Mouse (Mus musculus) hindbrain, embryonic 13.5 days (tissue): Measurements from ENCODE around the gene Arhgap30. TPM values are rescaled to one million over a fixed set of nuclear protein-coding genes. Genes with fewer than 3 reads are reported as not detected.

Experiments used
- ATAC-seq: fragments of 200-750 bp; cut with Nextera tagmentation; 2 replicates; pipeline ENCODE4 v1.8.0; 2017; ENCODE audit warnings: moderate TSS enrichment; ENCODE audit not compliant: low FRiP score
- H3K27ac ChIP-seq: fragments of 300-500 bp; sonication (generic); 2 replicates; pipeline ENCODE4 v1.5.1; 2015; ENCODE audit warnings: inconsistent platforms, mild to moderate bottlenecking, moderate library complexity
- H3K27me3 ChIP-seq: fragments of 300-500 bp; sonication (generic); 2 replicates; pipeline ENCODE4 v1.6.1; 2015; ENCODE audit warnings: mild to moderate bottlenecking, inconsistent platforms
- H3K36me3 ChIP-seq: fragments of 300-500 bp; sonication (generic); 2 replicates; pipeline ENCODE4 v1.6.1; 2015; ENCODE audit warnings: mild to moderate bottlenecking, inconsistent platforms
- H3K4me1 ChIP-seq: fragments of 300-500 bp; sonication (generic); replicated peaks from 2 replicates; pipeline ENCODE4 v1.6.1; 2015; ENCODE audit warnings: inconsistent platforms
- H3K4me2 ChIP-seq: fragments of 300-500 bp; sonication (generic); 2 replicates; pipeline ENCODE4 v1.6.1; 2015; ENCODE audit warnings: inconsistent platforms, mild to moderate bottlenecking, moderate library complexity
- H3K4me3 ChIP-seq: fragments of 300-500 bp; sonication (generic); 2 replicates; pipeline ENCODE4 v1.5.1; 2015; ENCODE audit warnings: mild to moderate bottlenecking, inconsistent platforms
- H3K9ac ChIP-seq: fragments of 300-500 bp; sonication (generic); 2 replicates; pipeline ENCODE4 v1.6.1; 2015; ENCODE audit warnings: mild to moderate bottlenecking, inconsistent platforms
- H3K9me3 ChIP-seq: fragments of 300-500 bp; sonication (generic); 2 replicates; pipeline ENCODE4 v1.6.1; 2016; ENCODE audit warnings: inconsistent platforms
- whole genome bisulfite sequencing: fragments of 180-500 bp; shearing (Covaris S2); methylation state at CpG from one replicate; pipeline ENCODE4 v1.1.7; 2015; 5-methylcytosine and 5-hydroxymethylcytosine counted together
- polyA plus RNA-seq: library from polyadenylated mRNA; unstranded; fragments of >200 nt; fragmentation: Nextera tagmentation; extraction: Ambion mirVana; gene quantifications from 2 replicates; pipeline ENCODE4 v1.2.1, GENCODE M21; 2015

The Arhgap30 gene
- polyA plus RNA-seq, 1 experiment from 2014 or later: 1.0 TPM

- Histone ChIP-seq H3K4me2 (no peak overlapping the region), H3K9ac (no peak overlapping the region), H3K4me3 (no peak overlapping the region), H3K4me1 (peaks cover 10% of the 10 kb centered on the region), H3K9me3 (no peaks in the 10 kb centered on the region), H3K27me3 (no peaks in the 10 kb centered on the region), H3K27ac (no peak overlapping the region), H3K36me3 (no peaks in the 10 kb centered on the region)
- 97% methylated on average over 1 of the region's 1 CpGs for WGBS
- ATAC-seq: no peak
Measured at GRCm38 (mm10) chr1:171457568-171457967, 68.8 kb downstream of the Arhgap30 start.

GRCm38 (mm10) chr1:171459791-171460190, 71.0 kb downstream of the Arhgap30 start:
- Histone ChIP-seq H3K27ac (0 out of 2 replicates have a peak overlapping the region, but pooled peaks have one; percentile 23), H3K9ac (no peak overlapping the region), H3K4me3 (no peak overlapping the region), H3K36me3 (no peaks in the 10 kb centered on the region), H3K9me3 (no peaks in the 10 kb centered on the region), H3K27me3 (no peaks in the 10 kb centered on the region), H3K4me1 (peaks cover 10% of the 10 kb centered on the region), H3K4me2 (0 out of 2 replicates have a peak overlapping the region, but pooled peaks have one; percentile 0)
- 0 out of 2 replicates have a peak, but pooled peaks have one; percentile 21 for ATAC-seq
- 54% methylated on average over 5 of the region's 5 CpGs for WGBS

Other genes with a start within 250 kb of the Arhgap30 start
- 256 and 259 TPM in 2 replicates for gene Sdhc, start 238.4 kb upstream of the Arhgap30 start, polyA plus RNA-seq
- gene Mpz, start 238.2 kb upstream of the Arhgap30 start, polyA plus RNA-seq: 4.9 and 7.9 TPM in 2 replicates
- 25.1 and 44.1 TPM in 2 replicates for gene Pcp4l1, start 192.7 kb upstream of the Arhgap30 start, polyA plus RNA-seq
- gene Nr1i3, start 175.0 kb upstream of the Arhgap30 start, polyA plus RNA-seq: 0.32 and 0.48 TPM in 2 replicates
- 35.4 and 42.4 TPM in 2 replicates for gene Tomm40l, start 166.4 kb upstream of the Arhgap30 start, polyA plus RNA-seq
- gene Apoa2, start 163.9 kb upstream of the Arhgap30 start, polyA plus RNA-seq: 4.4 and 6.0 TPM in 2 replicates
- gene Fcer1g, start 154.6 kb upstream of the Arhgap30 start, polyA plus RNA-seq: 29.4 and 33.8 TPM in 2 replicates
- gene Adamts4, start 138.5 kb upstream of the Arhgap30 start, polyA plus RNA-seq: 4.9 and 5.0 TPM in 2 replicates
- 222 and 228 TPM in 2 replicates for gene Ndufs2, start 137.6 kb upstream of the Arhgap30 start, polyA plus RNA-seq
- 105 and 110 TPM in 2 replicates for gene B4galt3, start 118.6 kb upstream of the Arhgap30 start, polyA plus RNA-seq
- 45.0 and 51.1 TPM in 2 replicates for gene Ppox, start 107.8 kb upstream of the Arhgap30 start, polyA plus RNA-seq
- 106 and 107 TPM in 2 replicates for gene Usp21, start 101.0 kb upstream of the Arhgap30 start, polyA plus RNA-seq
- 125 and 128 TPM in 2 replicates for gene Ufc1, start 93.9 kb upstream of the Arhgap30 start, polyA plus RNA-seq
- 51.6 and 52.3 TPM in 2 replicates for gene Dedd, start 59.8 kb upstream of the Arhgap30 start, polyA plus RNA-seq
- gene Nit1, start 43.3 kb upstream of the Arhgap30 start, polyA plus RNA-seq: 54.8 and 59.7 TPM in 2 replicates
- 164 and 169 TPM in 2 replicates for gene Pfdn2, start 43.3 kb upstream of the Arhgap30 start, polyA plus RNA-seq
- 2.8 and 3.3 TPM in 2 replicates for gene Klhdc9, start 28.2 kb upstream of the Arhgap30 start, polyA plus RNA-seq
- 1.4 and 1.7 TPM in 2 replicates for gene Nectin4, start 18.9 kb upstream of the Arhgap30 start, polyA plus RNA-seq
- gene Usf1, start 22.4 kb downstream of the Arhgap30 start, polyA plus RNA-seq: 202 and 209 TPM in 2 replicates
- gene Tstd1, start 29.9 kb downstream of the Arhgap30 start, polyA plus RNA-seq: 10.0 and 11.7 TPM in 2 replicates
- gene F11r, start 48.6 kb downstream of the Arhgap30 start, polyA plus RNA-seq: 12.2 and 13.3 TPM in 2 replicates
- 32.0 and 34.5 TPM in 2 replicates for gene Alyref2, start 114.5 kb downstream of the Arhgap30 start, polyA plus RNA-seq
- not detected in 2 replicates for gene Itln1, start 146.3 kb downstream of the Arhgap30 start, polyA plus RNA-seq
- gene Cd244a, start 170.2 kb downstream of the Arhgap30 start, polyA plus RNA-seq: 0.04 TPM in 1 of 2 replicates, not detected in the other
- 0.16 TPM in 1 of 2 replicates, not detected in the other for gene Ly9, start 218.5 kb downstream of the Arhgap30 start, polyA plus RNA-seq